Mouse (Mus musculus) frontal cortex, postnatal 25 days (tissue): ENCODE data around the gene Dpp6.
A peak's percentile ranks its signal among the peaks of the same experiment; 100 is the strongest.

Experiments
- DNase-seq, 2 experiments: peaks; one replicate each; pipeline ENCODE4 v3.0.0; 2022; ENCODE audit warnings: low spot score in 2 of 2

The Dpp6 gene

GRCm38 (mm10) chr5:27194975-27195374 lies 378.0 kb downstream of the Dpp6 start:
- no peak for DNase-seq

- DNase-seq, result peak in 1 of 2 experiments; percentile 4
Observed at GRCm38 (mm10) chr5:27200581-27201341, 383.8 kb downstream of the Dpp6 start.

- DNase-seq, result no peak
Observed at GRCm38 (mm10) chr5:27203131-27203530, 386.1 kb downstream of the Dpp6 start.

- DNase-seq, result no peak
Observed at GRCm38 (mm10) chr5:27204721-27205120, 387.7 kb downstream of the Dpp6 start.

- no peak for DNase-seq
Observed at GRCm38 (mm10) chr5:27205754-27206153, 388.8 kb downstream of the Dpp6 start.

- DNase-seq, result no peak
Observed at GRCm38 (mm10) chr5:27206213-27206612, 389.2 kb downstream of the Dpp6 start.

GRCm38 (mm10) chr5:27220116-27220515 lies 403.1 kb downstream of the Dpp6 start:
- no peak for DNase-seq

GRCm38 (mm10) chr5:27242078-27242477 lies 425.1 kb downstream of the Dpp6 start:
- no peak for DNase-seq

GRCm38 (mm10) chr5:27243226-27243625 lies 426.2 kb downstream of the Dpp6 start:
- DNase-seq, result no peak

GRCm38 (mm10) chr5:27247793-27248192 lies 430.8 kb downstream of the Dpp6 start:
- DNase-seq, result no peak

- DNase-seq, result no peak
Observed at GRCm38 (mm10) chr5:27248685-27249084, 431.7 kb downstream of the Dpp6 start.

GRCm38 (mm10) chr5:27249951-27250350 lies 432.9 kb downstream of the Dpp6 start:
- DNase-seq, result no peak

GRCm38 (mm10) chr5:27250906-27251305 lies 433.9 kb downstream of the Dpp6 start:
- DNase-seq, result no peak

- no peak for DNase-seq
Observed at GRCm38 (mm10) chr5:27251361-27251760, 434.4 kb downstream of the Dpp6 start.

- DNase-seq, result no peak
Observed at GRCm38 (mm10) chr5:27255247-27255646, 438.2 kb downstream of the Dpp6 start.

GRCm38 (mm10) chr5:27258636-27259035 lies 441.6 kb downstream of the Dpp6 start:
- no peak for DNase-seq

GRCm38 (mm10) chr5:27261746-27262727 lies 445.0 kb downstream of the Dpp6 start:
- DNase-seq, result peak; percentile 50 to 66

GRCm38 (mm10) chr5:27262751-27263150 lies 445.7 kb downstream of the Dpp6 start:
- no peak for DNase-seq

- no peak for DNase-seq
Observed at GRCm38 (mm10) chr5:27265281-27265680, 448.3 kb downstream of the Dpp6 start.

- no peak for DNase-seq
Observed at GRCm38 (mm10) chr5:27271336-27271735, 454.3 kb downstream of the Dpp6 start.

- DNase-seq, result no peak
Observed at GRCm38 (mm10) chr5:27274781-27275395, 457.9 kb downstream of the Dpp6 start.

GRCm38 (mm10) chr5:27275871-27276270 lies 458.9 kb downstream of the Dpp6 start:
- DNase-seq, result no peak
